Mouse (Mus musculus): ENCODE measurements around the gene Hoxd1.

The Hoxd1 gene

DNA sequence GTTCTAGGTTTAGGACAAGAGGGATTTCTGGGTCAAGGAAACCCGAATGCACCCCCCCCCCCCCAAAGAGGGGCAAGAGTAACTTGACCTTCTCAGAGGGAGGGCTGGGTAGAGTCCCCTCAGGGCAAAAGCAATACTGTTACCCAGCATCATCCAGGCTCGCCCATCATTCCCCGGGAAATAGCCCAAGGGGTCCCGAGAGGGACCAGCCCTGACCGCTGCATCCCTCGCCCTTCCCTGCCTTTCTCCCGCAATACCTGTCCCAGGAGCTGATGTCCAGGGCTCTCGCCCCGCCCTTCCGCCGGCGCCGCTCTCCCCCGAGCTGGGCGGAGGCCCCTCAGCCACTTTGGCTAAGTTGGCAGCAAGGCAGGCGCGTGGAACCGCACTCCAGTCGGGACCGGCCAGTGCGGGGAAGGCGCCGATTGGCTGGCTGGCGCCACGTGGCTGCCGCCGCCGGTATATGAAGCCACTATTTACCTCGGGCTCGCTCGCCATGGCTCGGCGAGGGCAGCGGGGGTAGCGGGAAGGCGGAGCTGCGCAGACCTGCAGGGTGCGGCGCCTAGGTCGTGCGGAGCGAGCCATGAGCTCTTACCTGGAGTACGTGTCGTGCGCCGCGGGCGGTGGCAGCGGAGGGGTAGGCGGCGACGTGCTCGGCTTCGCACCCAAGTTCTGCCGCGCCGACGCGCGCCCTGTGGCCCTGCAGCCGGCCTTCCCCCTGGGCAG lies at the start of gene Hoxd1:
Gene Hoxd1, plus strand, starts transcription at position 459 of the 723 bp plus-strand sequence.
- no peak for DNase-seq (ENCODE audit: low spot score)

- no peak for DNase-seq (ENCODE audit: low spot score)
Observed at GRCm38 (mm10) chr2:74713239-74714150, 49.3 kb upstream of the Hoxd1 start.

DNA sequence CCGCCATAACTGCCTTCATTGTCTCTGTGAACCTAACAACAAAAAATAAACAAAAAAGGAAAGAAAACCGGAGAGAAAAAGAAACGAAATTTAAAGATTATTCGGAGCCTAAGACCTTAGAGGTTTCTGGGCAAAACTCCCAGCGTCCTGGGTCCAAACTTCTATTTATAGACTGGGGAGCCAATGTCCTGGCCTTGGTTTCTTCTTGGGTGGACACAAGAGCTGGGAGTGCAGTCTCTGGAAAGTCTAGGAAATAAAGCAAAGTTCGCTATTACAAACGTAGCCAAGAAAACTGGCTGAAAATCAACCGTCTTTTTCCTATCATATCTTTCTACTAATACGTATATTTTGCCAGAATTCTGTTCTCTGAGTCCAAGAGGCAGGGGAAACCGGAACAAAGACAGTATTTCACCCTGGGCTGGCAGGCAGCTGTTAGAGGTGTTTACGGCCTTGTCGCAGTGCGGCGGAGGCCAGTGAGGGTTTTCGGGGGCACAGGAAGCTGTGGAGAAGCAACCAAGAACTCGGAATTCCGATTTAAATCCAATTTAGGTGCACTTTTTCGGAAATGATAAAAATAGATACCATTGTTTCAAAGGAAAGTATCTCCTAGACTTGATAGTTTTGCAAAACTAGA lies 48.5 kb upstream of the Hoxd1 start:
- DNase-seq (ENCODE audit: low spot score) = no peak

DNA sequence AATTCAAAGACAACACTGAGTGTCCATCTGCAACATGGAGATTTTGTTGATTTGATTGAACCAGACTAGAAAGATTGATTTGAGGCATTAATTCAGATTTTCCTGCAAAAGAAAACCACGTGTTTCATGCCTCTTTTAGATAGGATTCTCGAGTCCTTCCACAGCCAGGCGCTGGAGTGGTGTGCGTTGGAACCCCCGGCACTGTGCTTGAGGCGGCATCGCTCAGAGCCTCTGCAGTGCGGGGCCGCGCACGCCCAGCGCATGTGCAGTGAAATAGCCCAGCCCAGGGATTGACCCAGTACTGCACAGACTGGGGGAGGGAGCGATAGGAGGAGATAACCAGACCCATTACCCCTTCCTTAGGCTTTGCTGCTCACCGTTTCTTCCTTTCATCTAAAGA lies 47.9 kb upstream of the Hoxd1 start:
- DNase-seq (ENCODE audit: low spot score) = no peak

GRCm38 (mm10) chr2:74715504-74716241 lies 47.1 kb upstream of the Hoxd1 start:
- DNase-seq (ENCODE audit: low spot score) = peak; percentile 44

DNA sequence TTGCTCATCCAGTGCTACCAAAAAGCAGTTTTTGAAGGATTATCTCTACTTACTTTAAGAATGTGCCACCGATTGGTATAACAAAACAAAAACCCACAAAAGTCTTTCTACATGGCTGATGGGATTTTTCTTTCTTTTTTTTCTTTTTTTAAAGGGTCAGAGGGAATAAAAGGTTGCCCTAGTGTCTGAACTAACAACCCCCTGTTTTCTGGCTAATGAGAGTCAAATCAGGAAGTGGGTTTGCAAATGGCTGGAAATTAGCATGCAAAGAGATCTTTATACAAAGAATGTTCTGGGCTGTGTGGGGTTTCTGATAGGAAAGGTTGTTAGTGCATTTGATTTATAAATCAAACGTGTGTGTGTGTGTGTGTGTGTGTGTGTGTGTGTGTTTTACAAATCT lies 42.4 kb upstream of the Hoxd1 start:
- no peak for DNase-seq (ENCODE audit: low spot score)

- DNase-seq (ENCODE audit: low spot score) = no peak
Observed at GRCm38 (mm10) chr2:74720955-74721491, 41.8 kb upstream of the Hoxd1 start.

- DNase-seq (ENCODE audit: low spot score) = no peak
Observed at GRCm38 (mm10) chr2:74721882-74722281, 40.9 kb upstream of the Hoxd1 start.

DNA sequence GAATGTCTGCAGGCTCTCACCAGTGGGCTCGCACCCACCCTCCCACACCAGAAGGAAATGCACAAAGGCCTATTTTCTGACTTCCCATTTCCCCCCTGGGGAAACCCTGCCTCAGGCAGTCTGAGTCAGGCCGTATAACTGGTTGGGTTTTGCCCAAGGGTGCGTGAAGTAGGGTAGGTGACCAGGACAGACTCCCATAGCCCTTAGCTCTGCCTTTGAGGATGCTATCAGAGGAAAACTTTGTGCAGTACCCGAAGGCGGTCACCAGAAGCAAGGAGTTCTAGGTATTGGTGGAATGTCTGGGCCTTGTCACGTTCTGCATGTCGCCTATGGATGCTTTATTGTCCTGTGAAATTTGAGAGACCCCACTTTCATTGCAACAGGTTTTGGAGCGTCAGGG lies 39.8 kb upstream of the Hoxd1 start:
- DNase-seq (ENCODE audit: low spot score) = no peak

DNA sequence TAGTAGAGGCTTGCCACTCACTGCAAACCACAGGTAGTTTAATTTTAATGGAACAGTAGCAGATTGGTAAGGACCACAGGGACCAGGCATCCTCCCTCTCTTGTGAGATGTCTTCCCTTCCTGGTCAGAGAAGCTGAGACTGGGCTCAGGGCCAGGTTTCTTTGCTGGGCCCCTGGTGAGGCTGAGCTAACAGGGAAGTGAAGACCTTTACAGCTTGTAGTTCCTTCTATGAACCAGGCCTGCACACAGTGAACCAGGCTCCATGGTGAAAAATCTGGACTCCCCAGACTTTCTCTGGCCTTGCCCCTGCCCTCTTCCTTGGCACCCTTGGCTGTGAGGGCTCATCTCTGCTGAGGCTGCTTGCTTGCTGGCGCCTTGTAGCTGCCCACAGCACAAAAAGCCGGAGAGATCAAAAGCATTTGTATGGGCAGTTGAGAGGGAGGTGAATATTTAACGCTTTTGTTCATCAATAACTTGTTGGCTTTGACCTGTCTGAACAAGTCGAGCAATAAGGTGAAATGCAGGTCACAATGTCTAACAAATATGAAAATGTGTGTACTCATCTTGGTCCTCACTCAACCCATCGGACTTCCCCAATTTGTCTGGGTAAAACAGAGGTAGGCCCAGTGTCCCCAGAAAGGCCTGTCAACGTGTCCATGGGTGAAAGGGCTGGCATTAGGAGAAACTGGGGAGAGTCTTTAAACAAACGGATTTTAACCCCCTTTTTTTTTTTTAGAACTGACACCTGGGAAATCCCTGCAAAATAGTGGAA lies 38.4 kb upstream of the Hoxd1 start:
- no peak for DNase-seq (ENCODE audit: low spot score)

- no peak for DNase-seq (ENCODE audit: low spot score)
Observed at GRCm38 (mm10) chr2:74725171-74725570, 37.6 kb upstream of the Hoxd1 start.

GRCm38 (mm10) chr2:74726551-74726950 lies 36.2 kb upstream of the Hoxd1 start, which contains the start of gene Gm28230:
Gm28230 (plus strand) TSS chr2:74726728.
- no peak for DNase-seq (ENCODE audit: low spot score)

GRCm38 (mm10) chr2:74726973-74727639 lies 35.7 kb upstream of the Hoxd1 start:
- DNase-seq (ENCODE audit: low spot score) = no peak

- no peak for DNase-seq (ENCODE audit: low spot score)
Observed at GRCm38 (mm10) chr2:74727640-74728302, 35.0 kb upstream of the Hoxd1 start.

DNA sequence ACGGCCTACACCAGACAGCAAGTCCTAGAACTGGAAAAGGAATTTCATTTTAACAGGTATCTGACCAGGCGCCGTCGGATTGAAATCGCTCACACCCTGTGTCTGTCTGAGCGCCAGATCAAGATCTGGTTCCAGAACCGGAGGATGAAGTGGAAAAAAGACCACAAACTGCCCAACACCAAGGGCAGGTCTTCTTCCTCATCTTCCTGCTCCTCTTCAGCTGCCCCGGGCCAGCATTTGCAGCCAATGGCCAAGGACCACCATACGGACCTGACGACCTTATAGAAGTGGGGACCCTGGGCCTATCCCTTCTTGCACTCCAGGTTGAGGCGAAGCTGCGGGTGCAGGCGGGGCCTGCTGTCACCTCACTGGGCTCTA lies 34.5 kb upstream of the Hoxd1 start:
- DNase-seq (ENCODE audit: low spot score) = no peak

- DNase-seq (ENCODE audit: low spot score) = no peak
Observed at GRCm38 (mm10) chr2:74730331-74730730, 32.4 kb upstream of the Hoxd1 start.

GRCm38 (mm10) chr2:74731055-74731454 lies 31.7 kb upstream of the Hoxd1 start:
- DNase-seq (ENCODE audit: low spot score) = no peak

DNA sequence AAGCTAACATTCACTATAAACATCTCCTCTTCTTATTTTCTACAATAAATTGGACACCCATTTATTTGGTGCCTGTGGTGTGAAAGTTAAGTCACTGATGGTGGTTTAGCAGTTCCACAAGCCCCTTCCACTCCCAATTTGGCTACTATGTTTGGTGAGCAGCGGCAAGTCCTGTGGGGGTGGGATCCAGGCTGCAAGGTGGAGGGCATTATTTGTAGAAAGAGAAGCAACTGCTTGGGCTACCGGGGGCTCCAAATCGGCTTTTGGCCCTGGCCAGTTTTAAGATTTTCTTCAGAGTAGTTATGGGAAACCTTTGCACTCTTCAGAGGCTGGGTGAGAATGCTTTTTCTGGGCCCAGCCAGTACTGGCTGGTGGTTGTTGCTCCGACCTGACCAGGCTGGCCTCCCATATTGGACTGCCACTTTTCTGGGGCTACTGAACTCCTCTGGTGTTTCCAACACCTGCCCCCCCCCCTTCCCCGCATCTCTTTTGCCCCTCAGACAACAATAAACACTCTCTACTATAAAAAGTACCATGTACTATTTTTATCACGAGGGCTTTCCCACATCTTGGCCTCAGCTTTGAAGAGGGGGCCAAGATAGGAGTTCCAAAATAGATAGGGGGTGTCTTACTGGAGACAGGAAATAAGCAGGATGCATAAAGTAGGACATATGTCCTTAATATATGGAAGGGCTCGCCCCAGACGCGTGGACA lies 30.8 kb upstream of the Hoxd1 start:
- no peak for DNase-seq (ENCODE audit: low spot score)
